In genomic region chr7:131966023-131966915, GRCm38 (mm10) we compare ENCODE assay signal across 11 mouse cellular contexts. TPM values are rescaled to one million over a fixed set of nuclear protein-coding genes. Genes with fewer than 3 reads are reported as not detected.
DNase-seq lines count a peak whose midpoint lies in the region; ATAC-seq lines count a peak whose summit lies in the region.
"Had no signal": no experiment of that assay in that cellular context is flagged by ENCODE, and none has a peak within 500 bp of the region (broad histone marks: within the 10 kb centered on the region; RNA-seq: fewer than 3 reads in every experiment).

Gene Gpr26 (plus strand): TSS chr7:131966460.

- peak; percentile 79 for ATAC-seq in forebrain, embryonic 15.5 days (replicated peaks)

- H3K4me3 ChIP-seq in forebrain, embryonic 15.5 days: peak within 1 kb of the TSS; percentile 59

- H3K9me3 ChIP-seq in forebrain, embryonic 15.5 days: no peaks in the 10 kb centered on the region

- H3K4me1 ChIP-seq in forebrain, embryonic 15.5 days: peaks cover 16% of the 10 kb centered on the region

- peak within 1 kb of the TSS; percentile 70 for H3K27ac ChIP-seq in forebrain, embryonic 15.5 days (replicated peaks)
- H3K27ac ChIP-seq: liver, embryonic 14.5 days had no signal

- under 1% methylated on average over 32 of the region's 32 CpGs for WGBS in forebrain, embryonic 15.5 days

- DNase-seq in layer of hippocampus, adult 11-12 months (ENCODE audit: low spot score): peak; percentile 45
- no peak for DNase-seq in layer of hippocampus, adult 9-10 months (ENCODE audit: low spot score)
- DNase-seq in left cerebral cortex, adult 8-10 months (ENCODE audit: low spot score in 2 of 2): peak; percentile 36 to 56
- peak; percentile 64 for DNase-seq in right cerebral cortex, adult 18-20 months
- DNase-seq in c-Kit-positive CD71-positive TER-119-positive erythroid progenitor cells, embryonic 14.5 days (ENCODE audit: low spot score): no peak
- DNase-seq in testis, postnatal 14 days (ENCODE audit: low spot score): no peak
- DNase-seq in urinary bladder, postnatal 25 days (ENCODE audit: low spot score): no peak
- DNase-seq: thymus, postnatal 36 days had no signal

- H3K27me3 ChIP-seq in forebrain, embryonic 15.5 days: peaks cover 25% of the 10 kb centered on the region

- H3K9ac ChIP-seq in forebrain, embryonic 15.5 days (replicated peaks): peak within 1 kb of the TSS; percentile 75
- H3K9ac ChIP-seq: liver, embryonic 14.5 days had no signal

- H3K4me2 ChIP-seq in forebrain, embryonic 15.5 days (replicated peaks): peak within 1 kb of the TSS; percentile 79

- H3K36me3 ChIP-seq in forebrain, embryonic 15.5 days: no peaks in the 10 kb centered on the region

RNA-seq across cellular contexts. Expression of gene Gpr26, which starts in this region (rescaled TPM):
- 2.3 and 2.6 TPM in 2 replicates for polyA plus RNA-seq in forebrain, embryonic 15.5 days (2015; fragmentation: Nextera tagmentation; extraction: Ambion mirVana)
- 100 to 1,000 TPM in 1 of 4 experiments, 10 to 100 TPM in 3; 95.1 to 122 (median 98.9) TPM for total RNA-seq in left cerebral cortex, adult 8-10 months (2022)
- total RNA-seq: MEL had no signal
- polyA plus RNA-seq: liver, embryonic 14.5 days had no signal

Comparison
In these comparisons a context has a peak if more than half of its experiments do, and no peak if none do; other contexts are left out.
1. DNase-seq: peak in layer of hippocampus, adult 11-12 months (single experiment), left cerebral cortex, adult 8-10 months (2 of 2) and right cerebral cortex, adult 18-20 months (single experiment); none in layer of hippocampus, adult 9-10 months (single experiment), c-Kit-positive CD71-positive TER-119-positive erythroid progenitor cells, embryonic 14.5 days (single experiment), testis, postnatal 14 days (single experiment) and urinary bladder, postnatal 25 days (single experiment).